Mouse (Mus musculus): ENCODE measurements around the gene Dnah9.

Gene Dnah9

GRCm38 (mm10) chr11:65794428-65795219 is 373.7 kb downstream of the Dnah9 start:
- DNase-seq (ENCODE audit: low read depth, low spot score) = no peak

DNA sequence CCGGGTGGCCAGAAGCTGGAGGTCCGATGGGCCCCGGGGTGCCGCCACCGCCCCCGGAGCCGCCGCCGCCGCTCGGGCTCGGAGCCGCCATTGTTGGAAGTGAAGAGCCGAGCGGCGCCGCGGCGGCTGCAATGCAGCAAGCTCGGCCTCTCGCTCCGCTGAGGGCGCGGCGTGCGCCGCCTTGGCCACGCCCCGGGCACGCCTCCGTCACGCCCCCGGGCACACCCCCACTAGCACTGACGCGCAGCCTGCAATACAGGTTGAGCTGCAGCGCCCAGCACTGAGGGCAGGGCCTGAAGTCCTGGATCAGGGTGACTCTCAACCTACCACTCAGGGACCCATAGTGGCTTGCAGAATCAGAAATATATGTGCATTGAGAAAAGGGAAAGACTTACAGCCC is 380.2 kb downstream of the Dnah9 start, which contains the start of gene Map2k4:
Gene Map2k4 (minus strand): TSS at position 144 of the 400 bp plus-strand sequence.
- DNase-seq (ENCODE audit: low read depth, low spot score) = peak; percentile 88

- DNase-seq (ENCODE audit: low read depth, low spot score) = no peak
Observed at GRCm38 (mm10) chr11:65787421-65788151, 380.8 kb downstream of the Dnah9 start.

DNA sequence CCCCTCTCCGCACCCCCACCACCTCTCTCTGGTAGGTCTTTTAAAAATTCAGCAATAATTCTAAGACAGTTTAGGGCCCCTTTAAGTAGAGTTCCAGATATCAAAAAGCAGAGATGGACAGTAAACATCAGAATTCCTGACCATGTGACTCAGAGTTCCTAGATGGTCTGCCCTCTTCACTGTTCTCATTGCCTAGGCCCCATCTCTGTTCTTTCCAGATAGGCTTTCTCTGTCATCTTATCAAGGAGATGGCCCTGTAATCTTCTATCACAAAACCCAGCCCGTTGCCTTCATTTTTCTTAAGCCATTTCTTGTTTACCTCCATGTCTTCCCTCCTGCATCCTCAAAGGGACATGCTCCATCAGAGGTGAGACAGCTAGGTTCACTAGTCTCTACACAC is 382.2 kb downstream of the Dnah9 start:
- DNase-seq (ENCODE audit: low read depth, low spot score) = no peak

- DNase-seq (ENCODE audit: low read depth, low spot score) = no peak
Observed at GRCm38 (mm10) chr11:65781596-65781995, 386.8 kb downstream of the Dnah9 start.

Data from telencephalon, adult 2 months (tissue).